Mouse (Mus musculus) forebrain, embryonic 14.5 days (tissue): ENCODE measurements around the gene Eef1a1. TPM values are rescaled to one million over a fixed set of nuclear protein-coding genes. Genes with fewer than 3 reads are reported as not detected.
"Not testable (repeated sequence)": the region's sequence is repeated elsewhere in the genome, so short reads cannot be mapped to it uniquely, and the experiment has no call there.

Experiments
- ATAC-seq: fragments of 200-750 bp; cut with Nextera tagmentation; 2 replicates; pipeline ENCODE4 v1.8.0; 2017; ENCODE audit warnings: mild to moderate bottlenecking, moderate library complexity
- DNase-seq: peaks from one replicate; pipeline ENCODE4 v3.0.0-alpha.2; 2015; ENCODE audit warnings: low spot score
- H3K27ac ChIP-seq: fragments of 300-500 bp; sonication (generic); 2 replicates; pipeline ENCODE4 v1.5.1; 2014; ENCODE audit warnings: low read depth, mild to moderate bottlenecking, control low read depth, low read length, moderate library complexity
- H3K27me3 ChIP-seq: fragments of 300-500 bp; sonication (generic); replicated peaks from 2 replicates; pipeline ENCODE4 v1.6.1; 2014; ENCODE audit warnings: low read length, control low read depth, mixed read lengths; ENCODE audit not compliant: control insufficient read depth, insufficient read depth
- H3K36me3 ChIP-seq: fragments of 300-500 bp; sonication (generic); 2 replicates; pipeline ENCODE4 v1.6.1; 2014; ENCODE audit warnings: low read length, control low read depth; ENCODE audit not compliant: control insufficient read depth, insufficient read depth
- H3K4me1 ChIP-seq: fragments of 300-500 bp; sonication (generic); 2 replicates; pipeline ENCODE4 v1.6.1; 2014; ENCODE audit warnings: antibody characterized with exemption, low read length, control low read depth; ENCODE audit not compliant: control insufficient read depth, insufficient read depth
- H3K4me2 ChIP-seq: fragments of 300-500 bp; sonication (generic); 2 replicates; pipeline ENCODE4 v1.6.1; 2014; ENCODE audit warnings: mild to moderate bottlenecking, control low read depth, low read length
- H3K4me3 ChIP-seq: fragments of 300-500 bp; sonication (generic); 2 replicates; pipeline ENCODE4 v1.5.1; 2014; ENCODE audit warnings: low read depth, low read length, control low read depth
- H3K9ac ChIP-seq: fragments of 300-500 bp; sonication (generic); 2 replicates; pipeline ENCODE4 v1.6.1; 2014; ENCODE audit warnings: mild to moderate bottlenecking, low read length, control low read depth, moderate library complexity
- H3K9me3 ChIP-seq: fragments of 300-500 bp; sonication (generic); replicated peaks from 2 replicates; pipeline ENCODE4 v1.6.1; 2016; ENCODE audit warnings: low read length, control low read depth, mixed read lengths; ENCODE audit not compliant: control insufficient read depth
- WGBS: fragments of 180-500 bp; shearing (Covaris S2); extraction: QIAGEN DNeasy Blood & Tissue Kit; methylation state at CpG from one replicate; pipeline ENCODE4 v1.1.7; 2014; 5-methylcytosine and 5-hydroxymethylcytosine counted together
- polyA plus RNA-seq: library from polyadenylated mRNA; unstranded; fragments of >200 nt; fragmentation: Nextera tagmentation; extraction: Ambion mirVana; gene quantifications from 2 replicates; pipeline ENCODE4 v1.2.1, GENCODE M21; 2014

Eef1a1 gene
- polyA plus RNA-seq, 1 experiment from 2014 or later, result 5,265 TPM

GRCm38 (mm10) chr9:78481423-78482331 is 7.3 kb downstream of the Eef1a1 start:
- Histone ChIP-seq H3K9me3 (no peaks in the 10 kb centered on the region), H3K9ac (peak overlapping the region; percentile 100), H3K27ac (peak overlapping the region; percentile 99), H3K27me3 (no peaks in the 10 kb centered on the region), H3K36me3 (peaks cover 32% of the 10 kb centered on the region), H3K4me2 (peak overlapping the region; percentile 63), H3K4me1 (peaks cover 8% of the 10 kb centered on the region; the same call in 1 of the 2 replicates), H3K4me3 (peak overlapping the region; percentile 100)
- ATAC-seq (peak; percentile 98), DNase-seq (peak; percentile 99)
- WGBS, result under 1% methylated on average over 69 of the region's 77 CpGs

- peak overlapping the region; percentile 100 for H3K9ac ChIP-seq
- peaks cover 8% of the 10 kb centered on the region; the same call in 1 of the 2 replicates for H3K4me1 ChIP-seq
- H3K27me3 ChIP-seq, result no peaks in the 10 kb centered on the region
- peak overlapping the region; percentile 96 for H3K27ac ChIP-seq
- peak overlapping the region; percentile 100 for H3K4me3 ChIP-seq
- no peaks in the 10 kb centered on the region for H3K9me3 ChIP-seq
- under 1% methylated on average over 38 of the region's 46 CpGs for WGBS
- peak overlapping the region; percentile 63 for H3K4me2 ChIP-seq
- ATAC-seq (peak; percentile 10), DNase-seq (peak; percentile 69)
- peaks cover 39% of the 10 kb centered on the region for H3K36me3 ChIP-seq
Measured at GRCm38 (mm10) chr9:78480706-78481358, 8.1 kb downstream of the Eef1a1 start.

GRCm38 (mm10) chr9:78480227-78480626 is 8.7 kb downstream of the Eef1a1 start:
- H3K9me3 ChIP-seq, H3K27me3 ChIP-seq, DNase-seq, ATAC-seq, H3K4me1 ChIP-seq: not testable (repeated sequence)
- Histone ChIP-seq H3K9ac (peak overlapping the region; percentile 100), H3K27ac (peak overlapping the region; percentile 96), H3K36me3 (peaks cover 42% of the 10 kb centered on the region), H3K4me3 (peak overlapping the region; percentile 100), H3K4me2 (peak overlapping the region; percentile 63)
- 0% methylated on average over 13 of the region's 13 CpGs for WGBS

GRCm38 (mm10) chr9:78479308-78479707 is 9.6 kb downstream of the Eef1a1 start:
- H3K4me1 ChIP-seq, H3K9me3 ChIP-seq, ATAC-seq, DNase-seq, H3K27ac ChIP-seq, H3K27me3 ChIP-seq: not testable (repeated sequence)
- peaks cover 50% of the 10 kb centered on the region for H3K36me3 ChIP-seq
- peak overlapping the region; percentile 43; the same call in 1 of the 2 replicates for H3K9ac ChIP-seq
- 19% methylated on average over 7 of the region's 8 CpGs for WGBS
- H3K4me2 ChIP-seq, result peak overlapping the region; percentile 63
- peak overlapping the region; percentile 100 for H3K4me3 ChIP-seq

- not testable (repeated sequence) for ATAC-seq, H3K27ac ChIP-seq, DNase-seq, H3K4me1 ChIP-seq, H3K9ac ChIP-seq, H3K27me3 ChIP-seq, H3K9me3 ChIP-seq
- Histone ChIP-seq H3K4me2 (peak overlapping the region; percentile 18; the same call in 1 of the 2 replicates), H3K4me3 (peak overlapping the region; percentile 4; the same call in 1 of the 2 replicates), H3K36me3 (peaks cover 61% of the 10 kb centered on the region)
- 31% methylated on average over 1 of the region's 1 CpGs for WGBS
Measured at GRCm38 (mm10) chr9:78478009-78478605, 10.8 kb downstream of the Eef1a1 start.

- peaks cover 3% of the 10 kb centered on the region; the same call in 1 of the 2 replicates for H3K4me1 ChIP-seq
- 3% methylated on average over 5 of the region's 5 CpGs for WGBS
- 0 out of 2 replicates have a peak overlapping the region, but pooled peaks have one; percentile 33 for H3K27ac ChIP-seq
- ATAC-seq (no peak), DNase-seq (peak; percentile 83)
- H3K36me3 ChIP-seq, result peaks cover 70% of the 10 kb centered on the region
- H3K27me3 ChIP-seq, result no peaks in the 10 kb centered on the region
- H3K9ac ChIP-seq, result no peak overlapping the region
- H3K9me3 ChIP-seq, result no peaks in the 10 kb centered on the region
- H3K4me2 ChIP-seq, result no peak overlapping the region
- no peak overlapping the region for H3K4me3 ChIP-seq
Measured at GRCm38 (mm10) chr9:78477021-78477551, 11.9 kb downstream of the Eef1a1 start.

- Histone ChIP-seq H3K27me3 (no peaks in the 10 kb centered on the region), H3K9me3 (no peaks in the 10 kb centered on the region), H3K4me2 (no peak overlapping the region), H3K9ac (no peak overlapping the region), H3K4me1 (peaks cover 3% of the 10 kb centered on the region; the same call in 1 of the 2 replicates), H3K4me3 (no peak overlapping the region), H3K27ac (0 out of 2 replicates have a peak overlapping the region, but pooled peaks have one; percentile 33), H3K36me3 (peaks cover 72% of the 10 kb centered on the region)
- DNase-seq, result peak; percentile 22
- ATAC-seq, result no peak
- 0% methylated on average over 1 of the region's 1 CpGs for WGBS
Measured at GRCm38 (mm10) chr9:78476531-78477020, 12.4 kb downstream of the Eef1a1 start.

GRCm38 (mm10) chr9:78475873-78476272 is 13.1 kb downstream of the Eef1a1 start:
- H3K9me3 ChIP-seq, result no peaks in the 10 kb centered on the region
- H3K4me3 ChIP-seq, result no peak overlapping the region
- 79% methylated on average over 4 of the region's 4 CpGs for WGBS
- no peak overlapping the region for H3K4me2 ChIP-seq
- H3K27ac ChIP-seq, result no peak overlapping the region
- peaks cover 3% of the 10 kb centered on the region; the same call in 1 of the 2 replicates for H3K4me1 ChIP-seq
- H3K27me3 ChIP-seq, result no peaks in the 10 kb centered on the region
- DNase-seq (no peak), ATAC-seq (no peak)
- H3K9ac ChIP-seq, result no peak overlapping the region
- peaks cover 76% of the 10 kb centered on the region for H3K36me3 ChIP-seq
